Mouse (Mus musculus): Measurements from ENCODE around the gene Gm44973.

DNA sequence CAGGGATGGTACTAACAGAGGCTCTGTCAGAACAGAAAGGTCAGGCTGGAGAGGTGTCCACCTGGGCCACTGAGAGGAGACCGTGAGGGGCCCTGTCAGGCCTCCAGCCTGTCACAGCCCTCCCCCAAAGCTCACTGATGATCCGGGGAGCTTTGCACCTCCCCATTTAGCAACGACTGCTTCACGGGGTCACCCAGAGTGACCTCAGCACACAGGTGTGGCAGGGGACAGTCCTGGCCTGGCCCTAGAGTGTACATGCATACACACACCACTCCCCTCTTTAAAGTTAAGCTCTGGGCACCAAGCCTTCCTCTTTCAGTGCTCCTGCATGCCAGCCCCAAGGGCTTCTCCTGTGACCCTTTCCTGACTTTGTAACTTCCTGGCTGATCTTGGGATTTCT lies 39.8 kb upstream of the Gm44973 start:
- TF ChIP-seq EP300 (optimal IDR thresholded peaks at IDR 0.05) (no peak), CTCF (IDR thresholded peaks at IDR 0.05; ENCODE audit: low read depth) (no peak)
